Mouse (Mus musculus) heart, embryonic 13.5 days (tissue): Measurements from ENCODE around the gene Tmem245. TPM values are rescaled to one million over a fixed set of nuclear protein-coding genes. Genes with fewer than 3 reads are reported as not detected.

Experiments used
- ATAC-seq: fragments of 200-750 bp; cut with Nextera tagmentation; 2 replicates; pipeline ENCODE4 v1.8.0; 2017; ENCODE audit warnings: moderate TSS enrichment; ENCODE audit not compliant: insufficient number of reproducible peaks, low FRiP score, low TSS enrichment; ENCODE audit errors: extremely low read depth
- H3K27ac ChIP-seq: fragments of 300-500 bp; sonication (generic); replicated peaks from 2 replicates; pipeline ENCODE4 v1.5.1; 2015; ENCODE audit warnings: moderate library complexity, mild to moderate bottlenecking, inconsistent platforms
- H3K27me3 ChIP-seq: fragments of 300-500 bp; sonication (generic); replicated peaks from 2 replicates; pipeline ENCODE4 v1.6.1; 2015; ENCODE audit warnings: mild to moderate bottlenecking, inconsistent platforms
- H3K36me3 ChIP-seq: fragments of 300-500 bp; sonication (generic); 2 replicates; pipeline ENCODE4 v1.6.1; 2015; ENCODE audit warnings: mild to moderate bottlenecking, inconsistent platforms
- H3K4me1 ChIP-seq: fragments of 300-500 bp; sonication (generic); 2 replicates; pipeline ENCODE4 v1.6.1; 2015; ENCODE audit warnings: inconsistent platforms
- H3K4me2 ChIP-seq: fragments of 300-500 bp; sonication (generic); 2 replicates; pipeline ENCODE4 v1.6.1; 2015; ENCODE audit warnings: inconsistent platforms, mild to moderate bottlenecking, moderate library complexity
- H3K4me3 ChIP-seq: fragments of 300-500 bp; sonication (generic); 2 replicates; pipeline ENCODE4 v1.5.1; 2015; ENCODE audit warnings: moderate library complexity, mild to moderate bottlenecking, inconsistent platforms
- H3K9ac ChIP-seq: fragments of 300-500 bp; sonication (generic); 2 replicates; pipeline ENCODE4 v1.6.1; 2015; ENCODE audit warnings: inconsistent platforms, mild to moderate bottlenecking, moderate library complexity
- H3K9me3 ChIP-seq: fragments of 300-500 bp; sonication (generic); 2 replicates; pipeline ENCODE4 v1.6.1; 2016; ENCODE audit warnings: inconsistent platforms
- WGBS: fragments of 180-500 bp; shearing (Covaris S2); methylation state at CpG from one replicate; pipeline ENCODE4 v1.1.7; 2015; ENCODE audit warnings: mixed read lengths; 5-methylcytosine and 5-hydroxymethylcytosine counted together
- polyA plus RNA-seq: library from polyadenylated mRNA; unstranded; fragments of >200 nt; fragmentation: Nextera tagmentation; extraction: Ambion mirVana; gene quantifications from 2 replicates; pipeline ENCODE4 v1.2.1, GENCODE M21; 2015

Tmem245 gene
- polyA plus RNA-seq, 1 experiment from 2014 or later: 14.9 TPM

DNA sequence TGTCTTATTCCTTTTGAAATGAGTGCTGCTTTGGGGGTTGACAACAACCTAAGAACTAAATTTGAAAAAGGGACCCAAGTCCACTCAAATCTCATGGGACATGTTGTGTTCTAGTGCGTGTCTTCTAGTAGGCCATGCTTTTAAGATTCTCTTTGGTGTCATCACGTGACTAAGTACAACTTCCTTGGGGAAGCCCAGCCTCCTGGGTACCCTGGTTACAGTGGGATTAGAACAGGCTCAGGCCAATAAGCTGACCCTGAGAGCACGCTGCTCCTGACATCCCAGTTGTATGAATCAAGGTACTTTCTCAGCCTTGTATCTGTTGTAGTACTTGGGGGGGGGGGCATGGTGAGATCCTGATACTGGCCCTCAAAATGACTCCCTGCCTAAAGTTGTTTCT, 4.5 kb upstream of the Tmem245 start:
- ATAC-seq: no peak
- Histone ChIP-seq H3K36me3 (no peaks in the 10 kb centered on the region), H3K9ac (no peak overlapping the region), H3K27ac (no peak overlapping the region), H3K27me3 (no peaks in the 10 kb centered on the region), H3K4me1 (peaks cover 14% of the 10 kb centered on the region), H3K9me3 (no peaks in the 10 kb centered on the region), H3K4me2 (no peak overlapping the region), H3K4me3 (no peak overlapping the region)
- 78% methylated on average over 3 of the region's 3 CpGs for WGBS

DNA sequence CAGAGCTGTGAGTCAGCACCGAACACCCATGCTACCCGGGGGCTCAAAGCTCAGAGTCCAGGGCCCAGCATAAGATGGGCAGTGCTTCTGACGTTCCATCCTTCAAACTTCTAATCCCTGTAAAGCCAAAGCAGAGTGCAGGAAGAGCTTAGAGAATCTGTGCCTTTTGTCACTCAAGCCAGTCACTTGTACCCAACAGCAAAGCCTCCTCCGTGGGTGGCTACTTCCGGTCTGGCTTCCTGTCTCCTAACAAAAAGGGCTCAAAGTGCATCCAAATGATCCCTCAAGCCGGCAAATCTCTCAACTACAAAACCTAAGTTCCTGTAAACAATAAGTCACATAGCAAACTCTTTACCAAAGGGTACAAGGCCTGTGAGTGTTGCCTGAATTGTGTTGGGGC, 2.3 kb upstream of the Tmem245 start:
- H3K36me3 ChIP-seq: no peaks in the 10 kb centered on the region
- no peak overlapping the region for H3K27ac ChIP-seq
- H3K4me1 ChIP-seq: peaks cover 24% of the 10 kb centered on the region
- ATAC-seq: no peak
- no peaks in the 10 kb centered on the region for H3K27me3 ChIP-seq
- H3K9ac ChIP-seq: no peak overlapping the region
- WGBS: 56% methylated on average over 6 of the region's 6 CpGs
- H3K4me2 ChIP-seq: no peak overlapping the region
- no peaks in the 10 kb centered on the region for H3K9me3 ChIP-seq
- no peak overlapping the region for H3K4me3 ChIP-seq

DNA sequence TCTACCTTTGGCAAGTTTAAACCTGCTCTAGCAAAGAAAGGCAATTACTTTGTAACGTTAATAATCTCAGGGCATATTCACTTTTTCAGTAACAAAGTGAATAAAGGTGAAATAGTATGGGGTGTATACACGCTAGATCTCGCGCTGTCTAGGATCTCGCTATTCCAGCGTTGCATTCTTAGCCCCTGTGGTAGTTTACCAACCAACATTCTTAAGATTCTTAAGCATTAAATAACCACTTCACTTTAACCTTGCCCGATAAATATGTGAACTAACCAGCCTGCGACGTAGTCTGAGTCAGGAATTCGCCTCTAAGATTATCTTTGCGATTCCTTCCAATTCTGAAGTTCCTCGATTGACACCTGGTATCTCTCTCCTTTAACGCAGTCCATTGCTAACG, 1.1 kb downstream of the Tmem245 start:
- Histone ChIP-seq H3K27ac (peak overlapping the region; percentile 93), H3K9me3 (no peaks in the 10 kb centered on the region), H3K4me1 (peaks cover 53% of the 10 kb centered on the region), H3K9ac (peak overlapping the region; percentile 97), H3K4me2 (peak overlapping the region; percentile 79), H3K4me3 (peak overlapping the region; percentile 85), H3K27me3 (no peaks in the 10 kb centered on the region), H3K36me3 (no peaks in the 10 kb centered on the region)
- no peak for ATAC-seq
- 2% methylated on average over 14 of the region's 14 CpGs for WGBS

DNA sequence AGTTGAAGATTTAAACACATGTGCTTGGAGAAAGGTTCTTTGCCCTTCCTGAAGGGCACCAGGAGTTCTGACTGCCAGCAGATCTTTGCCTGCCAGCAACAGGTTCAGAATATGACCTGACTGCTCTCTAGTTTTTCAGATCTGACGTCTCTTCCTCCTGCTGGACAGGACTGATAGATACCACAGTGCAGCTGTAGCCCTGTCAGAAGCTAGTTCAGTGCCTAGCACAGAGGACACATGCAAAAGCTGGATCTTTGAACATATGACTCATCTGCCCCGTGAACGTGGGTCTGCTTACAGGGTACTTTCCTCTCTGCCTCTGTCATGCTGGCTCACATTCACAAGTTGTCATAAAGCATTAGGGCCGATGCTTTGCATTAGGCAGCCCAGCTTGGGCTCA, 3.0 kb downstream of the Tmem245 start:
- no peaks in the 10 kb centered on the region for H3K9me3 ChIP-seq
- H3K36me3 ChIP-seq: no peaks in the 10 kb centered on the region
- no peak for ATAC-seq
- 32% methylated on average over 4 of the region's 4 CpGs for WGBS
- peak overlapping the region; percentile 78 for H3K27ac ChIP-seq
- H3K4me2 ChIP-seq: peak overlapping the region; percentile 79
- H3K4me1 ChIP-seq: peaks cover 72% of the 10 kb centered on the region
- no peaks in the 10 kb centered on the region for H3K27me3 ChIP-seq
- peak overlapping the region; percentile 25 for H3K4me3 ChIP-seq
- peak overlapping the region; percentile 66 for H3K9ac ChIP-seq

DNA sequence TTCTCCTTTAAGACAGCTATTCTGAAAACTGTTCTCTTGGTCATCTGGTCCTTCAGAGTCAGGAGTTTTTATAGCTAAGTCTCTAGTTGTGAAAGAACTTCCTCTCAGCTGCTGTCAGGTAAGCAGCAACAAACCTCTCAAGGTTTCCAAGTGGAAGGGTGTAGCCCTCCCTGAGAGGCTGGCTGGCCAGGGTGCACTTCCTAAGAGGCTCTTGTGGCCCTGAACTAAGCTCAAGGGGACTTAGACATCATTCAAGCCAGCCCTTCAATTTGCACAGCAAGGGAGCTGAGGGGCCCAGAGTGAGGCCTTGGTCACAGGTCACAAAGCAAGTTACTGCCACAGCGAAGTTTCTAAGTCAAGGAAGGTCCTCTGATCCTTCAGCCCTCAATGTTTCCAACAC, 4.0 kb downstream of the Tmem245 start:
- H3K9me3 ChIP-seq: no peaks in the 10 kb centered on the region
- ATAC-seq: no peak
- H3K4me2 ChIP-seq: peak overlapping the region; percentile 79
- peaks cover 4% of the 10 kb centered on the region; the same call in 1 of the 2 replicates for H3K36me3 ChIP-seq
- no peaks in the 10 kb centered on the region for H3K27me3 ChIP-seq
- H3K4me1 ChIP-seq: peaks cover 81% of the 10 kb centered on the region
- peak overlapping the region; percentile 78 for H3K27ac ChIP-seq
- no peak overlapping the region for H3K4me3 ChIP-seq
- peak overlapping the region; percentile 38 for H3K9ac ChIP-seq
- WGBS: 61% methylated on average over 1 of the region's 1 CpGs

DNA sequence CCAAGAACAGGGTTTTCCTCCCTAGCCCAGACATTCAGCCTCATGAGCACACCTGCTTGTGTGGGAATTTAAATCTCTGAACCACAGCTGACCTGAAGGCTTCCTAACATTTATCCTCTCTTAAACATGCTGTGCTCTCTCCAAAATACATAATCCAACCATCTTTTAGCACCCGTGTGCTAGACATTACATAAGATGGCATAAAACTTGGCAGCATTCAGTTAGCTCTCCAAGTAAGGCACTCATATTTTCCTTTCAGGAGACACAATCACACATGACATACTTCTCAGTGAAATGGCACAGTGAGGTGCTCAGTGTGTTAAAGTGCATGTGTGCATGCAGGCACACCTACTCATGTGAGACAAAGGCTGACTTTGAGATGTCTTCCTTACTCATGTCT, 4.7 kb downstream of the Tmem245 start:
- Histone ChIP-seq H3K4me2 (peak overlapping the region; percentile 79; the same call in 1 of the 2 replicates), H3K4me1 (peaks cover 79% of the 10 kb centered on the region), H3K9ac (peak overlapping the region; percentile 50), H3K36me3 (peaks cover 4% of the 10 kb centered on the region; the same call in 1 of the 2 replicates), H3K27me3 (no peaks in the 10 kb centered on the region), H3K27ac (peak overlapping the region; percentile 78; the same call in 1 of the 2 replicates), H3K9me3 (no peaks in the 10 kb centered on the region), H3K4me3 (no peak overlapping the region)
- no peak for ATAC-seq
- 74% methylated on average over 1 of the region's 1 CpGs for WGBS

DNA sequence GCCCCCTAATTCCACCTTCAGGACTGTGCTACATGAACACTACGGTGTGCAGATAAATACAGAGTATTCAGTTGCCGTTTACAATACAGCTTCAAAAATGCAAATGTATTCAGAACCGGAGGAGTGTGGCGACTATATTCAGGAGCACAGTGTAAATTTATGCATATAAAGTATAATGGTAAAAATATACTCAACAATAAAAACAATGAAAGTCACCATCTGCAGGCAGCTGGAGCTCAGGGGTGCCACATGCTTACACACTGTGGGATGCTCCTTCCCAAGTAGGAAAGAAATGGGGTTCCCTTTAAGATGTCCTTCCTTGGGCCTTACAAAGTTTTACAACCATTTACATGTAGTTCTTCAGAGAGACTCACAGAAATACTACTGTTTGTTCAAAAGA, 5.8 kb downstream of the Tmem245 start:
- H3K9ac ChIP-seq: no peak overlapping the region
- peaks cover 88% of the 10 kb centered on the region for H3K4me1 ChIP-seq
- H3K36me3 ChIP-seq: peaks cover 4% of the 10 kb centered on the region; the same call in 1 of the 2 replicates
- no peaks in the 10 kb centered on the region for H3K9me3 ChIP-seq
- ATAC-seq: no peak
- H3K27me3 ChIP-seq: no peaks in the 10 kb centered on the region
- H3K4me3 ChIP-seq: no peak overlapping the region
- WGBS: 76% methylated on average over 4 of the region's 4 CpGs
- peak overlapping the region; percentile 5; the same call in 1 of the 2 replicates for H3K4me2 ChIP-seq
- no peak overlapping the region for H3K27ac ChIP-seq

DNA sequence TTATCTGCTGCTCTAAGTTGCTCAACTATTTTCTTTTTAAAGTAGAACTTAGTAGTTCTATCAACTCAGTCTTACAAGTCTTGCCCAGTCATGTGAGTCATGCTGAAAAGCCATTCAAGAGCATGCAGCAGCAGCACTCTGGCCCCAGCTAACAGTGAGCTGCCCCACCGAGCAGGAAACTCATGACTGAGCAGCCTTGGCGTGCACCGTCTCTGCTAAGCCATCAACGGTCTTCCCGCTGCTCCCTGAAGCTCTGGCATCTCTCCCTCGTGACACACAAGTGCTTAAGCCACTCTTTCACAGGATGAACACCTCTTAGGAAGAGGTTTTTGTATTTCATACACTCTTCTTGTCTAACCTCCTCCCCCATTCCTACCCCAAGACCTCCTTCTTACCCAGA, 10.1 kb downstream of the Tmem245 start:
- Histone ChIP-seq H3K27me3 (no peaks in the 10 kb centered on the region), H3K9ac (0 out of 2 replicates have a peak overlapping the region, but pooled peaks have one; percentile 16), H3K4me1 (peaks cover 72% of the 10 kb centered on the region), H3K36me3 (peaks cover 39% of the 10 kb centered on the region), H3K4me2 (peak overlapping the region; percentile 34), H3K27ac (peak overlapping the region; percentile 68), H3K4me3 (no peak overlapping the region), H3K9me3 (no peaks in the 10 kb centered on the region)
- 22% methylated on average over 6 of the region's 6 CpGs for WGBS
- no peak for ATAC-seq

DNA sequence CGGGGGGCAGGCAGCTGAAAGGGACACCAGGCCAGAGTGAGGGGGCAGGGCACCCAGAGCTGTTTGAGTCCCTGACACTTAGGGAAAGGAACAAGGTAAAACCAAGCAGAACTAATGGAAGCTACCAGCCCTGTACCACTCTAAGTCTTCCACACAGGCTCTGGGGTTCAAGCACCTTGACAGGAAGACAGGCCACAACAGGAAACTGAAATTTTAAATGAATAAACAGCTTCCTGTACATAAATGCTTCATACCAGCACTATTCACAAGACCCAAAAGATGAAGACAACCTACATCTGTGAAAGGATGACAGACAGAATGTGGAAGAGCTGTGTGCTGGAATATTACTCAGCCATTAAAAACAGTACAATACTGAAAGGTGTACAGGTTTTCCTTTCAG, 11.9 kb downstream of the Tmem245 start:
- peaks cover 76% of the 10 kb centered on the region for H3K4me1 ChIP-seq
- 67% methylated on average over 1 of the region's 1 CpGs for WGBS
- no peak for ATAC-seq

DNA sequence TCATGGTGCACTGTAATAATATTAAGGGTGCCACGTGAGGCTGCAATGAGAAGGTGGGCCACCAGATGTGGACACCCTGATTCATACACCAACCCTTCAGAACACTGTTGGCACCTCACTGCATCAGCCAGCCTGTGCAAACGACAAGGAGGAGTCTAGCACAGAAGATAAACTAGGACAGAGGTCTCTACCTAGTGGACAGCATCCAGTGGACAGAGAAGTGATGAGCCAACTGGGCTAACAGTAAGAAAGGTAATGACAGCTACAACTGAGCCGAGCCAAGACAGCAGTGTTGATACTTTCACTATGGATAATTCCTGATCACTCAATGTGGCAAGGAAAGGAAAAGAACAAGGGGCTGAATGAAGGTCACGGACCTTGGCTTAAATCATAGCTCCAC, 14.1 kb downstream of the Tmem245 start:
- Histone ChIP-seq H3K27me3 (no peaks in the 10 kb centered on the region), H3K27ac (peak overlapping the region; percentile 88; the same call in 1 of the 2 replicates), H3K36me3 (peaks cover 39% of the 10 kb centered on the region), H3K4me3 (no peak overlapping the region), H3K4me1 (peaks cover 78% of the 10 kb centered on the region), H3K9me3 (no peaks in the 10 kb centered on the region), H3K4me2 (no peak overlapping the region), H3K9ac (no peak overlapping the region)
- WGBS: 77% methylated on average over 4 of the region's 4 CpGs
- ATAC-seq: no peak

More for the DNA sequence above, 11.9 kb downstream of the Tmem245 start:
- Histone ChIP-seq H3K9me3 (no peaks in the 10 kb centered on the region), H3K4me2 (no peak overlapping the region), H3K4me3 (no peak overlapping the region), H3K27me3 (no peaks in the 10 kb centered on the region), H3K36me3 (peaks cover 42% of the 10 kb centered on the region), H3K9ac (no peak overlapping the region), H3K27ac (no peak overlapping the region)

DNA sequence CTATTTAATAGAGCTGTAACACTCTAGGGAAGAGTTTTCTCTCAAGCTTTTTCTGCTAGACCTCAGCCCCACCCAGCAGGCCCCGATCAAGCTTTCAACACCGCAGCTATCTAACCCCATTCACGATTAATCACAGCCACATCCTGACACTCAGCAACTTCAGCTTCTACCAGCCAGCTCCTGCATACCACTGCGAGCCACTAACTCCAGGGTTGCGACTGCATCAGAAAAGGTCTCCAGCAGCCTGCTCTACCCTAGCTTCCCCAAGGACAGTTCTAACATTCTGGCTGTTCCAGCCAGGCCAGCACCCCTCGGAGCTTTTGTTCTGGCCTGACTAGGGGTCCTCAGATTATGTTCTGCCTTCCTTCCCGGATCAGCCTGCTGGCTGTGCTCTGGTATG, 15.1 kb downstream of the Tmem245 start:
- Histone ChIP-seq H3K9ac (no peak overlapping the region), H3K4me2 (peak overlapping the region; percentile 29), H3K27me3 (no peaks in the 10 kb centered on the region), H3K4me3 (no peak overlapping the region), H3K9me3 (no peaks in the 10 kb centered on the region), H3K27ac (peak overlapping the region; percentile 88), H3K36me3 (peaks cover 41% of the 10 kb centered on the region), H3K4me1 (peaks cover 77% of the 10 kb centered on the region)
- 15% methylated on average over 7 of the region's 7 CpGs for WGBS
- ATAC-seq: peak; percentile 66

DNA sequence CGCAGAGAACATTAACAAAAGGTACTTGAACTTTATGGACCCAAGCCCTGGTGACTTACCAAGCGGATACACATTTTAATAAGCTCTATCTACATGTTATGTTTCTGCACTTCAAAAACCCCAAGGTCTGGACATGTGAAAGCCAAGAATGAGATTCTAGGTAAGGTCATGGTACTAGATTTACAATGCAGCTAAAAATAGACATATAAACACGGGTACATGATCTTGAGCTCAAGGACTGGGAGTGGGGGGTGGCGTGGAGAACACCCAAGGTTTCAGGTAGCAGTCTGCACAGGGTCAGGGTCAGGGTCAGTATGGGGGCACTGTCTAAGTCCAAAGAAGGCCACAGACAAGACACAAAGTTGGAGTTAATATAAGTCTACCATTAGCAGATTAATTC, 16.9 kb downstream of the Tmem245 start:
- WGBS: 43% methylated on average over 4 of the region's 4 CpGs
- H3K4me2 ChIP-seq: 0 out of 2 replicates have a peak overlapping the region, but pooled peaks have one; percentile 13
- H3K9me3 ChIP-seq: no peaks in the 10 kb centered on the region
- H3K4me1 ChIP-seq: peaks cover 64% of the 10 kb centered on the region
- peaks cover 48% of the 10 kb centered on the region for H3K36me3 ChIP-seq
- ATAC-seq: no peak
- no peak overlapping the region for H3K4me3 ChIP-seq
- H3K9ac ChIP-seq: no peak overlapping the region
- H3K27ac ChIP-seq: peak overlapping the region; percentile 88
- H3K27me3 ChIP-seq: no peaks in the 10 kb centered on the region
